Mouse (Mus musculus) frontal cortex, adult 2 months (tissue): ENCODE results near the gene Sh3yl1. TPM values are rescaled to one million over a fixed set of nuclear protein-coding genes. Genes with fewer than 3 reads are reported as not detected.

ENCODE experiments used
- DNase-seq, 2 experiments: peaks; one replicate each; pipeline ENCODE4 v3.0.0; 2022; ENCODE audit warnings: low spot score in 1 of 2; ENCODE audit errors: extremely low spot score in 1 of 2
- polyA plus RNA-seq: library from polyadenylated mRNA; depleted of rRNA; stranded (reverse); fragments of >200 nt; gene quantifications from 2 replicates; pipeline ENCODE4 v1.2.3, GENCODE M21; 2012; rRNA removed

Sh3yl1 gene
- polyA plus RNA-seq, 1 experiment: 9.9 TPM

GRCm38 (mm10) chr12:30943057-30943986 lies 31.9 kb downstream of the Sh3yl1 start:
- no peak for DNase-seq

DNA sequence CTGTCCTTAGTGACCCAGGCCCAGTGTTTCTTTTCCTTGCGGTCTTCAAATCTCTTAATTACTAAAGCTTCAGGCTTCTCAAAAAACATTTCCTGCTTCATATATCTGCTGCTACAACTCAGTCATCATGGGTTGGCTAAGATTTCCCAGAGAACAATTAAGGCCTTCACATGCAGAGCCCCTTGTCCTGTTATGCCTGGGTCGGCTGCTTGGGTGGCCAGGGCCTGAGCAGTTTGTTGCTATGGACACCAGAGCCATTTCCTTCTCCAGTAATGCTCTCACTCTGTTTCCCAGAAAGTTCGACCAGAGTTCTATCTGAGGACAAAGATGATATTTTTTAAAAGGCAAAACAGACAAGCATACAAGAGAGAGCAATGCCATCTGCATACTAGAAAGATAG lies 32.7 kb downstream of the Sh3yl1 start:
- DNase-seq: no peak

DNA sequence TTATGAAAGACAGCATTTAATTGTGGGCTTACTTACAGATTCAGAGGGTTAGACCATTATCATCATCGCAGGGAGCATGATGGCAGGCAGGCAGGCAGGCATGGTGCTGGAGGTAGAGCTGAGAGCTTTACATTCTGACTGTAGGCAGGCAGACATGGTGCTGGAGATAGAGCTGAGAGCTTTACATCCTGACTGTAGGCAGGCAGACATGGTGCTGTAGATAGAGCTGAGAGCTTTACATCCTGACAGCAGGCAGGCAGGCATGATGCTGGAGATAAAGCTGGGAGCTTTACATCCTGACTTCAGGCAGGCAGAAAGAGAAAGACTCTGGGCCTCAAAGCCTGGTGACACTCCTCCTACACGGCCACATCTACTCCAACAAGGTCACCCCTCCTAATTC lies 59.2 kb downstream of the Sh3yl1 start:
- no peak for DNase-seq

- DNase-seq: no peak
These were observed 92.3 kb downstream of the Sh3yl1 start for GRCm38 (mm10) chr12:31003795-31004194.

DNA sequence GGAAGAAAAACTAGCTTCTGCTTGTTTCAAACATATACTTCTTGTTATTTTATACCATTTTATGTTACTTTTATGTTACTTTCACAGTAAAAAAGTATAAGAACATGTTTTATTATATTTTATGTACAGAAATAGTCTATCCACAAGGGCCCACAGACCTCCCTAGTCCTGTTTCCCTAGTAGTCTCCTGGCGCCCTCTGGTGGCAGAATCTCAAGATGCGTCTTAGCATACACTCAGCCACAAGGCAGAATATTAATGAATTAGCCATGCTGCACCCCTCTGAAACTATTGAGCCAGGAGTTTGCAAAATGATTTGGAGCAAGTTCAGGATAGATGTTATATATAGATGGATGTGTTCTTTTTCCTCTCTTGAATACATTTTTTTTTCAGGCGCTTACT lies 93.5 kb downstream of the Sh3yl1 start:
- DNase-seq: peak in 1 of 2 experiments; percentile 88

GRCm38 (mm10) chr12:31008171-31008570 lies 96.7 kb downstream of the Sh3yl1 start:
- peak in 1 of 2 experiments; percentile 71 for DNase-seq

Other genes with a start within 250 kb of the Sh3yl1 start
- gene Alkal2, start 27.3 kb upstream of the Sh3yl1 start, polyA plus RNA-seq: 1.0 and 1.5 TPM in 2 replicates
- gene Acp1, start 79 bp upstream of the Sh3yl1 start, polyA plus RNA-seq: 25.1 and 32.3 TPM in 2 replicates
- 0.57 and 0.70 TPM in 2 replicates for gene Fam110c, start 162.2 kb downstream of the Sh3yl1 start, polyA plus RNA-seq